Mouse (Mus musculus) thymus, adult 2 months (tissue): ENCODE results near the gene Ethe1.

Experiments used
- CTCF ChIP-seq: fragments of 200-500 bp; IDR thresholded peaks from 2 replicates; pipeline ENCODE4 v1.5.1; 2012; ENCODE audit warnings: mild to moderate bottlenecking, control low read depth, low read length, moderate library complexity, borderline replicate concordance; ENCODE audit not compliant: control insufficient read depth, poor library complexity, insufficient read depth; ENCODE audit errors: extremely low read depth
- POLR2A ChIP-seq: fragments of 200-500 bp; IDR thresholded peaks from 2 replicates; pipeline ENCODE4 v1.6.1; 2012; ENCODE audit warnings: mild to moderate bottlenecking, low read length, control low read depth, moderate library complexity; ENCODE audit not compliant: control insufficient read depth, poor library complexity, insufficient read depth; ENCODE audit errors: extremely low read depth

- no peak for TF ChIP-seq POLR2A
- no peak for TF ChIP-seq CTCF
Measured at GRCm38 (mm10) chr7:24611709-24612108, 24.4 kb downstream of the Ethe1 start.
